Mouse (Mus musculus) stomach, postnatal 0 days (tissue): ENCODE results near the gene Klc3.

Experiments used
- CTCF ChIP-seq: IDR thresholded peaks from 2 replicates; pipeline ENCODE4 v1.5.1; 2016; ENCODE audit warnings: antibody characterized with exemption, low read depth, mild to moderate bottlenecking, moderate library complexity
- EP300 ChIP-seq: optimal IDR thresholded peaks from 2 replicates; pipeline ENCODE3; 2016; ENCODE audit warnings: antibody characterized with exemption

GRCm38 (mm10) chr7:19350221-19350620 is 53.7 kb downstream of the Klc3 start:
- TF ChIP-seq CTCF (no peak), EP300 (no peak)
